Mouse (Mus musculus) cortical plate, adult 2 months (tissue): ENCODE data around the gene Rtbdn.
A peak's percentile ranks its signal among the peaks of the same experiment; 100 is the strongest.

Experiments
- CTCF ChIP-seq: fragments of 200-500 bp; IDR thresholded peaks from 2 replicates; pipeline ENCODE4 v1.5.1; 2011; ENCODE audit warnings: mild to moderate bottlenecking, control low read depth, low read length; ENCODE audit not compliant: insufficient read depth; ENCODE audit errors: extremely low read depth
- POLR2A ChIP-seq: fragments of 200-500 bp; IDR thresholded peaks from 2 replicates; pipeline ENCODE4 v1.6.1; 2011; ENCODE audit warnings: mild to moderate bottlenecking, low read length, control low read depth; ENCODE audit not compliant: insufficient read depth; ENCODE audit errors: extremely low read depth

GRCm38 (mm10) chr8:84956768-84957167 lies 10.0 kb downstream of the Rtbdn start:
- TF ChIP-seq POLR2A (no peak), CTCF (peak; percentile 85)
